Mouse (Mus musculus) liver, embryonic 16.5 days (tissue): Measurements from ENCODE around the gene Fat3. TPM values are rescaled to one million over a fixed set of nuclear protein-coding genes. Genes with fewer than 3 reads are reported as not detected.

Experiments
- ATAC-seq: fragments of 200-750 bp; cut with Nextera tagmentation; 2 replicates; pipeline ENCODE4 v1.8.0; 2017; ENCODE audit warnings: low read depth, mild to moderate bottlenecking, moderate number of reproducible peaks, moderate library complexity
- H3K27ac ChIP-seq: fragments of 300-500 bp; sonication (generic); 2 replicates; pipeline ENCODE4 v1.5.1; 2014; ENCODE audit warnings: mild to moderate bottlenecking, low read length
- H3K27me3 ChIP-seq: fragments of 300-500 bp; sonication (generic); 2 replicates; pipeline ENCODE4 v1.6.1; 2014; ENCODE audit warnings: low read depth, low read length, mixed read lengths; ENCODE audit not compliant: control insufficient read depth, insufficient read depth
- H3K36me3 ChIP-seq: fragments of 300-500 bp; sonication (generic); 2 replicates; pipeline ENCODE4 v1.6.1; 2014; ENCODE audit warnings: mild to moderate bottlenecking; ENCODE audit not compliant: control insufficient read depth, insufficient read depth
- H3K4me1 ChIP-seq: fragments of 300-500 bp; sonication (generic); 2 replicates; pipeline ENCODE4 v1.6.1; 2014; ENCODE audit warnings: low read depth, low read length, mixed read lengths; ENCODE audit not compliant: control insufficient read depth
- H3K4me2 ChIP-seq: fragments of 300-500 bp; sonication (generic); 2 replicates; pipeline ENCODE4 v1.6.1; 2014; ENCODE audit warnings: low read depth, low read length, mixed read lengths
- H3K4me3 ChIP-seq: fragments of 300-500 bp; sonication (generic); 2 replicates; pipeline ENCODE4 v1.5.1; 2014; ENCODE audit warnings: low read depth, mild to moderate bottlenecking, low read length
- H3K9ac ChIP-seq: fragments of 300-500 bp; sonication (generic); 2 replicates; pipeline ENCODE4 v1.6.1; 2014; ENCODE audit warnings: low read depth, low read length
- H3K9me3 ChIP-seq: fragments of 300-500 bp; sonication (generic); replicated peaks from 2 replicates; pipeline ENCODE4 v1.6.1; 2016; ENCODE audit warnings: low read length; ENCODE audit not compliant: control insufficient read depth
- WGBS: fragments of 180-500 bp; shearing (Covaris S2); extraction: QIAGEN DNeasy Blood & Tissue Kit; methylation state at CpG from one replicate; pipeline ENCODE4 v1.1.7; 2014; ENCODE audit not compliant: insufficient replicate concordance; 5-methylcytosine and 5-hydroxymethylcytosine counted together
- polyA plus RNA-seq: library from polyadenylated mRNA; unstranded; fragments of >200 nt; fragmentation: Nextera tagmentation; extraction: Ambion mirVana; gene quantifications from 2 replicates; pipeline ENCODE4 v1.2.1, GENCODE M21; 2015

Fat3 gene
- polyA plus RNA-seq, 1 experiment from 2014 or later = 0.06 TPM

- peaks cover 4% of the 10 kb centered on the region for H3K4me1 ChIP-seq
- H3K9me3 ChIP-seq = no peaks in the 10 kb centered on the region
- WGBS = 1% methylated on average over 35 of the region's 35 CpGs
- H3K4me3 ChIP-seq = peak overlapping the region; percentile 42
- ATAC-seq = no peak
- no peak overlapping the region for H3K9ac ChIP-seq
- H3K36me3 ChIP-seq = no peaks in the 10 kb centered on the region
- H3K27ac ChIP-seq = no peak overlapping the region
- peak overlapping the region; percentile 60 for H3K4me2 ChIP-seq
- peaks cover 43% of the 10 kb centered on the region for H3K27me3 ChIP-seq
These were observed 1.3 kb downstream of the Fat3 start for GRCm38 (mm10) chr9:16499621-16500381.

- Histone ChIP-seq H3K36me3 (no peaks in the 10 kb centered on the region), H3K4me3 (no peak overlapping the region), H3K9ac (no peak overlapping the region), H3K4me2 (no peak overlapping the region), H3K9me3 (no peaks in the 10 kb centered on the region), H3K27me3 (peaks cover 42% of the 10 kb centered on the region), H3K4me1 (peaks cover 4% of the 10 kb centered on the region), H3K27ac (no peak overlapping the region)
- ATAC-seq = no peak
- WGBS = 13% methylated on average over 4 of the region's 4 CpGs
These were observed 2.2 kb downstream of the Fat3 start for GRCm38 (mm10) chr9:16498876-16499275.

- Histone ChIP-seq H3K27ac (no peak overlapping the region), H3K36me3 (no peaks in the 10 kb centered on the region)
These were observed 3.7 kb downstream of the Fat3 start for GRCm38 (mm10) chr9:16497361-16497760.

GRCm38 (mm10) chr9:16496331-16496730 is 4.8 kb downstream of the Fat3 start:
- peaks cover under 1% of the 10 kb centered on the region for H3K4me1 ChIP-seq
- 61% methylated on average over 3 of the region's 3 CpGs for WGBS
- no peaks in the 10 kb centered on the region for H3K36me3 ChIP-seq
- no peak overlapping the region for H3K4me2 ChIP-seq
- H3K4me3 ChIP-seq = no peak overlapping the region
- no peak overlapping the region for H3K27ac ChIP-seq
- ATAC-seq = no peak
- H3K9me3 ChIP-seq = no peaks in the 10 kb centered on the region
- H3K9ac ChIP-seq = no peak overlapping the region
- H3K27me3 ChIP-seq = peaks cover 19% of the 10 kb centered on the region

More at GRCm38 (mm10) chr9:16497361-16497760, 3.7 kb downstream of the Fat3 start:
- H3K9me3 ChIP-seq = no peaks in the 10 kb centered on the region
- H3K4me3 ChIP-seq = no peak overlapping the region
- H3K27me3 ChIP-seq = peaks cover 30% of the 10 kb centered on the region
- no peak for ATAC-seq
- H3K4me2 ChIP-seq = no peak overlapping the region
- H3K9ac ChIP-seq = no peak overlapping the region
- H3K4me1 ChIP-seq = peaks cover 4% of the 10 kb centered on the region
- WGBS = 80% methylated on average over 1 of the region's 1 CpGs

GRCm38 (mm10) chr9:16489661-16490060 is 11.4 kb downstream of the Fat3 start:
- Histone ChIP-seq H3K4me1 (no peaks in the 10 kb centered on the region), H3K9ac (no peak overlapping the region), H3K27ac (no peak overlapping the region), H3K4me2 (no peak overlapping the region), H3K4me3 (no peak overlapping the region), H3K36me3 (no peaks in the 10 kb centered on the region), H3K27me3 (no peaks in the 10 kb centered on the region), H3K9me3 (no peaks in the 10 kb centered on the region)
- WGBS = 51% methylated on average over 3 of the region's 3 CpGs
- ATAC-seq = no peak

- ATAC-seq = peak; percentile 64
- Histone ChIP-seq H3K4me1 (no peaks in the 10 kb centered on the region), H3K27ac (no peak overlapping the region), H3K4me2 (no peak overlapping the region), H3K36me3 (no peaks in the 10 kb centered on the region), H3K9ac (no peak overlapping the region), H3K4me3 (no peak overlapping the region), H3K9me3 (no peaks in the 10 kb centered on the region), H3K27me3 (no peaks in the 10 kb centered on the region)
These were observed 13.5 kb downstream of the Fat3 start for GRCm38 (mm10) chr9:16487565-16487964.

- WGBS = 59% methylated on average over 1 of the region's 1 CpGs
- Histone ChIP-seq H3K36me3 (no peaks in the 10 kb centered on the region), H3K4me2 (no peak overlapping the region), H3K27me3 (no peaks in the 10 kb centered on the region), H3K9ac (no peak overlapping the region), H3K9me3 (no peaks in the 10 kb centered on the region), H3K27ac (no peak overlapping the region), H3K4me3 (no peak overlapping the region), H3K4me1 (no peaks in the 10 kb centered on the region)
- ATAC-seq = no peak
These were observed 14.9 kb downstream of the Fat3 start for GRCm38 (mm10) chr9:16486229-16486628.

- no peak overlapping the region for H3K9ac ChIP-seq
- no peak overlapping the region for H3K27ac ChIP-seq
- H3K4me2 ChIP-seq = no peak overlapping the region
- WGBS = 40% methylated on average over 4 of the region's 4 CpGs
- H3K4me3 ChIP-seq = no peak overlapping the region
- no peaks in the 10 kb centered on the region for H3K27me3 ChIP-seq
- H3K9me3 ChIP-seq = no peaks in the 10 kb centered on the region
- no peaks in the 10 kb centered on the region for H3K4me1 ChIP-seq
- H3K36me3 ChIP-seq = no peaks in the 10 kb centered on the region
- ATAC-seq = no peak
These were observed 15.9 kb downstream of the Fat3 start for GRCm38 (mm10) chr9:16485173-16485572.

GRCm38 (mm10) chr9:16484765-16485164 is 16.3 kb downstream of the Fat3 start:
- no peaks in the 10 kb centered on the region for H3K4me1 ChIP-seq
- no peaks in the 10 kb centered on the region for H3K27me3 ChIP-seq
- 47% methylated on average over 2 of the region's 2 CpGs for WGBS
- H3K4me2 ChIP-seq = no peak overlapping the region
- no peaks in the 10 kb centered on the region for H3K36me3 ChIP-seq
- H3K9me3 ChIP-seq = no peaks in the 10 kb centered on the region
- no peak overlapping the region for H3K27ac ChIP-seq
- ATAC-seq = peak; percentile 53; the same call in 1 of the 2 replicates
- no peak overlapping the region for H3K9ac ChIP-seq
- no peak overlapping the region for H3K4me3 ChIP-seq
